Comparison of ENCODE assay signal across 16 mouse cellular contexts in genomic region chr16:92616839-92617238, GRCm38 (mm10).
"Had no signal": no experiment of that assay in that cellular context is flagged by ENCODE, and none has a peak within 500 bp of the region (broad histone marks: within the 10 kb centered on the region; RNA-seq: fewer than 3 reads in every experiment).

No protein-coding gene starts in this region.

- H3K4me1 ChIP-seq: liver, embryonic 12.5 days; neural tube, embryonic 13.5 days; neural tube, embryonic 15.5 days had no signal

- DNase-seq: lung, embryonic 14.5 days; midbrain, embryonic 14.5 days; retina, postnatal 1 day; right cerebral cortex, adult 18-20 months; right cerebral cortex, postnatal 25 days; right cerebral cortex, postnatal 4 days; spleen, adult 18-20 months; thymus, adult 18-20 months; thymus, postnatal 14 days; thymus, postnatal 36 days had no signal

- H3K4me3 ChIP-seq: liver, embryonic 12.5 days; midbrain, embryonic 10.5 days; midbrain, embryonic 12.5 days; myocyte; neural tube, embryonic 13.5 days; neural tube, embryonic 15.5 days had no signal
